Mouse (Mus musculus) cerebellum, postnatal 36 days (tissue): ENCODE results near the gene Gm12789.
"Not testable (repeated sequence)": the region's sequence is repeated elsewhere in the genome, so short reads cannot be mapped to it uniquely, and the experiment has no call there.

Experiments
- DNase-seq, 2 experiments: peaks; one replicate each; pipeline ENCODE4 v3.0.0; 2021 to 2022; ENCODE audit warnings: mixed read lengths in 2 of 2

The Gm12789 gene

GRCm38 (mm10) chr4:101986326-101986725 is at the start of gene Gm12789:
TSS of gene Gm12789 (plus strand) at chr4:101986626.
- DNase-seq: not testable (repeated sequence)

- not testable (repeated sequence) for DNase-seq
Measured at GRCm38 (mm10) chr4:101940107-101940506, 46.3 kb upstream of the Gm12789 start, which contains the start of gene Gm12794. TSS of gene Gm12794 (plus strand) at chr4:101940407.

- DNase-seq: not testable (repeated sequence)
Measured at GRCm38 (mm10) chr4:101980949-101981348, 5.5 kb upstream of the Gm12789 start, which contains the start of gene Gm12790. TSS of gene Gm12790 (minus strand) at chr4:101981049.

GRCm38 (mm10) chr4:101985678-101986077 is 748 bp upstream of the Gm12789 start:
- DNase-seq: no peak

- DNase-seq: no peak
Measured at GRCm38 (mm10) chr4:101997426-101997825, 11.0 kb downstream of the Gm12789 start.

- peak; percentile 79 to 85 for DNase-seq
Measured at GRCm38 (mm10) chr4:101998267-101998922, 12.0 kb downstream of the Gm12789 start.

GRCm38 (mm10) chr4:102026619-102027018 is 40.2 kb downstream of the Gm12789 start:
- DNase-seq: no peak
